ENCODE assay signal across 23 mouse cellular contexts in genomic region chr3:95559437-95559836, GRCm38 (mm10). TPM values are rescaled to one million over a fixed set of nuclear protein-coding genes. Genes with fewer than 3 reads are reported as not detected.
"Had no signal": no experiment of that assay in that cellular context is flagged by ENCODE, and none has a peak within 500 bp of the region (broad histone marks: within the 10 kb centered on the region; RNA-seq: fewer than 3 reads in every experiment).

TSS of gene Hormad1 (plus strand) at chr3:95559677.

- DNase-seq: kidney, postnatal 14 days; lung, adult 2 months; lung, postnatal 36 days; right cerebral cortex, postnatal 4 days; spleen, adult 18-20 months; thymus, postnatal 4 days had no signal

- H3K27me3 ChIP-seq: liver, embryonic 15.5 days; midbrain, embryonic 13.5 days; neural tube, embryonic 12.5 days had no signal

- H3K36me3 ChIP-seq: limb, embryonic 10.5 days; liver, embryonic 15.5 days; midbrain, embryonic 13.5 days; neural tube, embryonic 12.5 days had no signal

- H3K4me2 ChIP-seq: liver, embryonic 11.5 days; liver, embryonic 15.5 days; midbrain, embryonic 13.5 days; neural tube, embryonic 12.5 days had no signal

- H3K9me3 ChIP-seq: limb, embryonic 10.5 days; liver, embryonic 15.5 days; midbrain, embryonic 13.5 days; neural tube, embryonic 12.5 days had no signal

- H3K9ac ChIP-seq: liver, embryonic 15.5 days; midbrain, embryonic 13.5 days; neural tube, embryonic 12.5 days had no signal

- ATAC-seq: lung, postnatal 0 days; midbrain, embryonic 13.5 days had no signal

- H3K27ac ChIP-seq: left cerebral cortex, adult 2 months; limb, embryonic 10.5 days; liver, embryonic 15.5 days; midbrain, embryonic 13.5 days; neural tube, embryonic 12.5 days had no signal

- H3K4me3 ChIP-seq: left cerebral cortex, adult 2 months; limb, embryonic 10.5 days; liver, embryonic 15.5 days; midbrain, embryonic 13.5 days; neural tube, embryonic 12.5 days had no signal

- H3K4me1 ChIP-seq: limb, embryonic 10.5 days; liver, embryonic 15.5 days; midbrain, embryonic 13.5 days; neural tube, embryonic 12.5 days had no signal

RNA-seq across cellular contexts. Expression of gene Hormad1, which starts in this region (rescaled TPM):
- total RNA-seq: layer of hippocampus, adult 8-10 months; layer of hippocampus, postnatal 25 days; left cerebral cortex, adult 2 months; left cerebral cortex, postnatal 14 days; megakaryocyte progenitor cell, adult 5-6 weeks; monocyte, adult 5-6 weeks; neutrophil, adult 5-6 weeks had no signal
- polyA plus RNA-seq: kidney, embryonic 14.5 days; large intestine, adult 2 months; limb, embryonic 10.5 days; limb, embryonic 14.5 days; liver, embryonic 15.5 days; lung, adult 2 months; lung, postnatal 0 days; midbrain, embryonic 13.5 days; neural tube, embryonic 12.5 days; stomach, embryonic 14.5 days had no signal
